Mouse (Mus musculus): Measurements from ENCODE around the gene Grin3b. TPM values are rescaled to one million over a fixed set of nuclear protein-coding genes. Genes with fewer than 3 reads are reported as not detected.

The Grin3b gene
- total RNA-seq, 2 experiments from 2014 or later: 0.12 to 0.30 TPM

Other genes with a start within 250 kb of the Grin3b start
- 10 to 100 TPM; 44.8 to 51.8 TPM for gene Polrmt, start 224.1 kb upstream of the Grin3b start, total RNA-seq (2021)
- gene Fgf22, start 215.6 kb upstream of the Grin3b start, total RNA-seq (2021): 1 to 10 TPM; 1.3 to 1.7 TPM
- gene Rnf126, start 203.8 kb upstream of the Grin3b start, total RNA-seq (2021): 10 to 100 TPM; 85.0 to 95.3 TPM
- gene Fstl3, start 193.4 kb upstream of the Grin3b start, total RNA-seq (2021): 1 to 10 TPM; 2.5 to 3.2 TPM
- under 1 TPM in 1 of 2 experiments, not detected in 1; 0.52 TPM for gene Prss57, start 179.8 kb upstream of the Grin3b start, total RNA-seq (2021)
- gene Palm, start 177.1 kb upstream of the Grin3b start, total RNA-seq (2021): 100 to 1,000 TPM; 404 to 409 TPM
- gene Misp, start 149.7 kb upstream of the Grin3b start, total RNA-seq (2021): under 1 TPM; 0.46 to 0.76 TPM
- gene Ptbp1, start 116.3 kb upstream of the Grin3b start, total RNA-seq (2021): 10 to 100 TPM; 91.7 to 92.7 TPM
- gene Prtn3, start 96.2 kb upstream of the Grin3b start, total RNA-seq (2021): 1 to 10 TPM; 6.9 to 7.0 TPM
- gene Plppr3, start 96.1 kb upstream of the Grin3b start, total RNA-seq (2021): 100 to 1,000 TPM; 277 to 305 TPM
- not detected for gene Elane, start 84.5 kb upstream of the Grin3b start, total RNA-seq (2021)
- gene Cfd, start 79.9 kb upstream of the Grin3b start, total RNA-seq (2021): not detected
- gene Med16, start 61.8 kb upstream of the Grin3b start, total RNA-seq (2021): 10 to 100 TPM; 56.4 to 59.6 TPM
- gene Gm26602, start 59.9 kb upstream of the Grin3b start, total RNA-seq (2021): not detected
- 1 to 10 TPM; 5.0 to 6.8 TPM for gene Kiss1r, start 53.7 kb upstream of the Grin3b start, total RNA-seq (2021)
- 100 to 1,000 TPM; 307 to 309 TPM for gene R3hdm4, start 49.5 kb upstream of the Grin3b start, total RNA-seq (2021)
- 1 to 10 TPM; 6.3 to 9.5 TPM for gene Arid3a, start 43.7 kb upstream of the Grin3b start, total RNA-seq (2021)
- 10 to 100 TPM; 51.7 to 55.8 TPM for gene Wdr18, start 10.6 kb upstream of the Grin3b start, total RNA-seq (2021)
- 100 to 1,000 TPM; 117 to 127 TPM for gene Tmem259, start 13.6 kb downstream of the Grin3b start, total RNA-seq (2021)
- 10 to 100 TPM; 12.4 to 17.2 TPM for gene Cnn2, start 17.9 kb downstream of the Grin3b start, total RNA-seq (2021)
- 1 to 10 TPM; 7.2 to 8.1 TPM for gene Abca7, start 25.8 kb downstream of the Grin3b start, total RNA-seq (2021)
- gene Arhgap45, start 45.9 kb downstream of the Grin3b start, total RNA-seq (2021): 1 to 10 TPM; 1.6 to 1.7 TPM
- gene Polr2e, start 69.1 kb downstream of the Grin3b start, total RNA-seq (2021): 10 to 100 TPM; 63.9 to 74.2 TPM
- 100 to 1,000 TPM; 311 to 347 TPM for gene Gpx4, start 76.5 kb downstream of the Grin3b start, total RNA-seq (2021)
- gene Sbno2, start 134.9 kb downstream of the Grin3b start, total RNA-seq (2021): 10 to 100 TPM; 28.8 to 30.8 TPM
- gene Stk11, start 145.1 kb downstream of the Grin3b start, total RNA-seq (2021): 100 to 1,000 TPM; 100 to 111 TPM
- gene Atp5d, start 167.9 kb downstream of the Grin3b start, total RNA-seq (2021): 100 to 1,000 TPM; 247 to 270 TPM
- 100 to 1,000 TPM; 299 to 316 TPM for gene Cbarp, start 170.1 kb downstream of the Grin3b start, total RNA-seq (2021)
- gene Midn, start 177.6 kb downstream of the Grin3b start, total RNA-seq (2021): 100 to 1,000 TPM; 158 to 163 TPM
- 100 to 1,000 TPM; 211 to 228 TPM for gene Cirbp, start 195.3 kb downstream of the Grin3b start, total RNA-seq (2021)
- 1 to 10 TPM; 6.0 to 6.1 TPM for gene 1600002K03Rik, start 202.2 kb downstream of the Grin3b start, total RNA-seq (2021)
- 10 to 100 TPM; 25.5 to 28.6 TPM for gene Efna2, start 208.8 kb downstream of the Grin3b start, total RNA-seq (2021)

Data from left cerebral cortex, postnatal 4 days (tissue).